Mouse (Mus musculus): Measurements from ENCODE around the gene Eomes. TPM values are rescaled to one million over a fixed set of nuclear protein-coding genes. Genes with fewer than 3 reads are reported as not detected.

The Eomes gene
- polyA plus RNA-seq, 1 experiment from 2014 or later: 0.07 TPM

DNA sequence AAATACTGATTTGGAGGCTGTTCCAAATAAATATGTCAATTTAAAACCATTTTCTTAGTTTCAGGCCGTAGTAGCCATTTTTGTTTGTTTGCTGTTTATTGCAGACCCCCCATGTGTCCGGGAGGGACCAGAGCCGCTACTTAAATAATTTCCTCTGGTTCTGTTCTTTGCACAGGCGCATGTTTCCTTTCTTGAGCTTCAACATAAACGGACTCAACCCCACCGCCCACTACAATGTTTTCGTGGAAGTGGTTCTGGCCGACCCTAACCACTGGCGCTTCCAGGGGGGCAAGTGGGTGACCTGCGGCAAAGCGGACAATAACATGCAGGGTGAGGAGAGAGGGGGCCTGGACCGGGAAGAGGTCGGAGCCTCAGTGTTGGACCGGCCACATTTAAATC lies 2.3 kb downstream of the Eomes start:
- no peak for ATAC-seq (ENCODE audit: low read depth)
- H3K9me3 ChIP-seq (ENCODE audit: control insufficient read depth, low read length): no peaks in the 10 kb centered on the region
- H3K4me2 ChIP-seq (ENCODE audit: low read depth, low read length): no peak overlapping the region
- H3K27me3 ChIP-seq (replicated peaks; ENCODE audit: control insufficient read depth, insufficient read depth, low read length): peaks cover 99% of the 10 kb centered on the region
- H3K36me3 ChIP-seq (ENCODE audit: control insufficient read depth, insufficient read depth, low read length): no peaks in the 10 kb centered on the region
- H3K27ac ChIP-seq (replicated peaks; ENCODE audit: low read depth, low read length): no peak overlapping the region
- DNase-seq (ENCODE audit: low spot score): no peak
- H3K4me3 ChIP-seq (ENCODE audit: low read depth, low read length): no peak overlapping the region
- H3K9ac ChIP-seq (ENCODE audit: low read depth, low read length): no peak overlapping the region
- 3% methylated on average over 14 of the region's 14 CpGs for WGBS
- H3K4me1 ChIP-seq (ENCODE audit: control insufficient read depth, insufficient read depth, low read length): peaks cover 14% of the 10 kb centered on the region; the same call in 1 of the 2 replicates

DNA sequence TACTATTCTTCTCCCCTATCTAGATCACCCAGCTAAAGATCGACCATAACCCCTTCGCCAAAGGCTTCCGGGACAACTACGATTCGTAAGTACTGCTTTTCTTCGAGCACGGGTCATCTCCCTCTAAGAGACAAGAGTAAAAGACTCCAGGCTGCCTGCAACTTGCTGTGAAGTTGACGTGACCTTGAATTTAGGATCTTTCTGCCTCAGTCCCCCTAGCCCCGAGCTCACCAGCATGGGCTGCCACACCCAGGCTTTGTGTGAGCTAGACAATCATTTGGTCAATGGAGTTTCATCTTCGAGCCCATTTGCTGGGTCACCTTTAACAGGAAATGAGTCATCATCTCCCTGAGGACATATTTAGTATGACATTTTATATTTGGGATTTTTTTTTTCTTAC lies 4.2 kb downstream of the Eomes start:
- WGBS: 79% methylated on average over 10 of the region's 10 CpGs
- ATAC-seq (ENCODE audit: low read depth): no peak
- no peak overlapping the region for H3K4me2 ChIP-seq (ENCODE audit: low read depth, low read length)

DNA sequence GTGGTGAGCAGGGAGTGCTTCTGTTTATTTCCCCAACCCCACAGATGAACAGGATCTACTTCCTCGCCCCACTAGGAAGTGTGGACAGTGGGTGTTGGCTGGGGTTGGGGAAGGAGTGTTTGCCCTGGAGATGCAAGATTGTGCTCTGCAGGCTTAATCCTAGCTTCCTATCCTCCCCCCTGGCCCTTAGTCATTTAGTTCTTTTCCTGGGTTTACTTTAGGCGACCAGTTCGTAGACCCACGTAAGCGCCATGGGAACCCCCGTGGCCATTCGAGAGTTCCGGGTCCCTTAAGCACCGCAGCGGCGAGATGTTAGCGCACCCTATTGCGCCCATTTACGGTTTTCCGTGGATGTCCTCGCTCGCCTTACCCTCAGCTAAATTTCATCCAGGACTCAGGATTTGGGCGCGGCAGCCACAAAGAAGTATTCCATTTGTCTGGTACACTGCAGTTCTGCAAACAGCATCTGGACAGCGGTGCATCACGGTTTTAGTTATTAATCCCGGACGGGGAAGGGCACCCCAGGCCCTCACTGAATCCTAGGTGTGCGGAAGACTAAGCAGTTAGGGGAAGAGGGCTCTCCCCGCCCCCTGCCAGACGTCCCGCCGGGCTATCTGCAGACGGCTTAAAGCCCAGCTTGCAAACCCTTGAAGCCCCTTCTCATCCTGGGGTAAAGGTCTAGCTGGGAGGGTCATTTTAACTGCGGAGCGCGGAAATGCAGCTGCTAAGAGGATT lies 8.5 kb downstream of the Eomes start:
- H3K27ac ChIP-seq (replicated peaks; ENCODE audit: low read depth, low read length): no peak overlapping the region
- no peaks in the 10 kb centered on the region for H3K36me3 ChIP-seq (ENCODE audit: control insufficient read depth, insufficient read depth, low read length)
- 0 out of 2 replicates have a peak overlapping the region, but pooled peaks have one; percentile 5 for H3K4me2 ChIP-seq (ENCODE audit: low read depth, low read length)
- H3K4me3 ChIP-seq (ENCODE audit: low read depth, low read length): peak overlapping the region; percentile 7; the same call in 1 of the 2 replicates
- no peak for DNase-seq (ENCODE audit: low spot score)
- WGBS: under 1% methylated on average over 32 of the region's 32 CpGs
- H3K27me3 ChIP-seq (replicated peaks; ENCODE audit: control insufficient read depth, insufficient read depth, low read length): peaks cover 83% of the 10 kb centered on the region
- no peak overlapping the region for H3K9ac ChIP-seq (ENCODE audit: low read depth, low read length)
- H3K4me1 ChIP-seq (ENCODE audit: control insufficient read depth, insufficient read depth, low read length): peaks cover 7% of the 10 kb centered on the region; the same call in 1 of the 2 replicates
- ATAC-seq (ENCODE audit: low read depth): no peak
- H3K9me3 ChIP-seq (ENCODE audit: control insufficient read depth, low read length): no peaks in the 10 kb centered on the region

More for the DNA sequence above, 4.2 kb downstream of the Eomes start:
- Histone ChIP-seq H3K9ac (ENCODE audit: low read depth, low read length) (no peak overlapping the region), H3K36me3 (ENCODE audit: control insufficient read depth, insufficient read depth, low read length) (no peaks in the 10 kb centered on the region), H3K4me1 (ENCODE audit: control insufficient read depth, insufficient read depth, low read length) (0 out of 2 replicates have a peak, but pooled peaks cover 10% of the 10 kb centered on the region), H3K27ac (replicated peaks; ENCODE audit: low read depth, low read length) (no peak overlapping the region), H3K27me3 (replicated peaks; ENCODE audit: control insufficient read depth, insufficient read depth, low read length) (peaks cover 99% of the 10 kb centered on the region), H3K9me3 (ENCODE audit: control insufficient read depth, low read length) (no peaks in the 10 kb centered on the region), H3K4me3 (ENCODE audit: low read depth, low read length) (no peak overlapping the region)
- DNase-seq (ENCODE audit: low spot score): no peak

- Histone ChIP-seq H3K9ac (ENCODE audit: low read depth, low read length) (no peak overlapping the region), H3K4me3 (ENCODE audit: low read depth, low read length) (peak overlapping the region; percentile 7; the same call in 1 of the 2 replicates), H3K36me3 (ENCODE audit: control insufficient read depth, insufficient read depth, low read length) (no peaks in the 10 kb centered on the region), H3K9me3 (ENCODE audit: control insufficient read depth, low read length) (no peaks in the 10 kb centered on the region), H3K4me1 (ENCODE audit: control insufficient read depth, insufficient read depth, low read length) (peaks cover 7% of the 10 kb centered on the region; the same call in 1 of the 2 replicates), H3K27me3 (replicated peaks; ENCODE audit: control insufficient read depth, insufficient read depth, low read length) (peaks cover 78% of the 10 kb centered on the region), H3K27ac (replicated peaks; ENCODE audit: low read depth, low read length) (no peak overlapping the region), H3K4me2 (ENCODE audit: low read depth, low read length) (0 out of 2 replicates have a peak overlapping the region, but pooled peaks have one; percentile 5)
- DNase-seq (ENCODE audit: low spot score) (no peak), ATAC-seq (ENCODE audit: low read depth) (no peak)
- WGBS: 0% methylated on average over 9 of the region's 9 CpGs
These were observed 9.0 kb downstream of the Eomes start for GRCm38 (mm10) chr9:118487096-118487395.

DNA sequence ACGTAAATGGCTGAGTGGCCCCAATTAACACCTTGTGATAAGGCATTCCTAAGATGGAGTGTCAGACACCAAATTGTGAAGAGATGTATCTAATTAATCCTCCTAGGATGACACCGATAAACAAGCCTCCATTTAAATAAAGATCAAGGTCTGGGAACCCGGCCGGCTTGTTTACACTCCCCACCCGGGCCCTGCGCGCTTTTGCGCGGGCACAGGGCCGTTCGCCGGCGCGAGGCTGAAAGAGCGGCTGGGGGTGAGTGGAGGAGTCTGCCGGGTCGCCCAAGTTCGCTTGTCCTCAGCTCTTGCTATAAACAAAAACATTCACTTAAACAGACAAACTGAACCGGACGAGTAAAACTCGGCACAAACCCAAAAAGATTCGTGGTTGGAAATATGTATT lies 9.6 kb downstream of the Eomes start:
- Histone ChIP-seq H3K9me3 (ENCODE audit: control insufficient read depth, low read length) (no peaks in the 10 kb centered on the region), H3K4me2 (ENCODE audit: low read depth, low read length) (peak overlapping the region; percentile 53), H3K36me3 (ENCODE audit: control insufficient read depth, insufficient read depth, low read length) (no peaks in the 10 kb centered on the region), H3K27me3 (replicated peaks; ENCODE audit: control insufficient read depth, insufficient read depth, low read length) (peaks cover 72% of the 10 kb centered on the region), H3K4me1 (ENCODE audit: control insufficient read depth, insufficient read depth, low read length) (peaks cover 7% of the 10 kb centered on the region; the same call in 1 of the 2 replicates), H3K27ac (replicated peaks; ENCODE audit: low read depth, low read length) (no peak overlapping the region), H3K4me3 (ENCODE audit: low read depth, low read length) (peak overlapping the region; percentile 34), H3K9ac (ENCODE audit: low read depth, low read length) (no peak overlapping the region)
- DNase-seq (ENCODE audit: low spot score) (no peak), ATAC-seq (ENCODE audit: low read depth) (no peak)
- WGBS: under 1% methylated on average over 22 of the region's 22 CpGs

DNA sequence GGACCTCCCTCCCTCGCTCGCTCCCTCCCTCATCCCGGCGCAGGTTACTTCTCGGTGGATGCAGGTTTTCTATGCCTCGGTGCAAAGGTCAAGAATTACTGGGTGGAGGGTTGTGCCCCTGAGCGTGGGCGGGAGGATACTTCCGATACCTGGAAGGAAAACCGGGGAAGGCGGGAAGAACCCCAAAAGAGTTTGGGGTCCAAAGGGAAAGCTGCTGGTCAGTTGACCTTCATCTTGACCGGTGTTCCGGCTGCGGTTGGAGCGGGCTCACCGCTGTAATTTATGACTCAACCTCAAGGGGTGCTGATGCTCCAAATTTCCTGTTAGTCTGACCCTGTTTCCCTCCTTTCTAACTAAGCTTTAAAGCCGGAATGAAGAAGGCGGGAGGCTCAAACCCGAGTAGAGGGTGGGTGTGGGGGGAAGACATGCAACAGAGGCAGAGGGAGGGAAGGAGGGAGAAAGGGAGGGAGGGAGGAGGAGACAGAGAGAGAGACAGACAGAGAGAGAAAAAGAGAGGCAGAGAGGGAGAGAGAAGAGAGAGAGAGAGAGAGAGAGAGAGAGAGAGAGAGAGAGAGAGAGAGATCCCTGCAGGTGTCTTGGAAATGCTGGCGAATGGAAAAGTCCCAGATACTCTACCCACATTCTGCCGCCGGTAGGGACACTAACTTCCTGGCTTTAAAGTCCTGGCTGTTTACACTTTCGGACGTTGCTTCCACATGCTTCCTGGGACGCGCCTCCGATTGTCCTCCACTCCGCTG lies 10.3 kb downstream of the Eomes start:
- Histone ChIP-seq H3K4me1 (ENCODE audit: control insufficient read depth, insufficient read depth, low read length) (peaks cover 7% of the 10 kb centered on the region; the same call in 1 of the 2 replicates), H3K27me3 (replicated peaks; ENCODE audit: control insufficient read depth, insufficient read depth, low read length) (peaks cover 66% of the 10 kb centered on the region), H3K27ac (replicated peaks; ENCODE audit: low read depth, low read length) (no peak overlapping the region), H3K36me3 (ENCODE audit: control insufficient read depth, insufficient read depth, low read length) (no peaks in the 10 kb centered on the region), H3K4me2 (ENCODE audit: low read depth, low read length) (peak overlapping the region; percentile 53), H3K4me3 (ENCODE audit: low read depth, low read length) (peak overlapping the region; percentile 34), H3K9me3 (ENCODE audit: control insufficient read depth, low read length) (no peaks in the 10 kb centered on the region), H3K9ac (ENCODE audit: low read depth, low read length) (no peak overlapping the region)
- no peak for ATAC-seq (ENCODE audit: low read depth)
- under 1% methylated on average over 28 of the region's 28 CpGs for WGBS
- DNase-seq (ENCODE audit: low spot score): no peak

DNA sequence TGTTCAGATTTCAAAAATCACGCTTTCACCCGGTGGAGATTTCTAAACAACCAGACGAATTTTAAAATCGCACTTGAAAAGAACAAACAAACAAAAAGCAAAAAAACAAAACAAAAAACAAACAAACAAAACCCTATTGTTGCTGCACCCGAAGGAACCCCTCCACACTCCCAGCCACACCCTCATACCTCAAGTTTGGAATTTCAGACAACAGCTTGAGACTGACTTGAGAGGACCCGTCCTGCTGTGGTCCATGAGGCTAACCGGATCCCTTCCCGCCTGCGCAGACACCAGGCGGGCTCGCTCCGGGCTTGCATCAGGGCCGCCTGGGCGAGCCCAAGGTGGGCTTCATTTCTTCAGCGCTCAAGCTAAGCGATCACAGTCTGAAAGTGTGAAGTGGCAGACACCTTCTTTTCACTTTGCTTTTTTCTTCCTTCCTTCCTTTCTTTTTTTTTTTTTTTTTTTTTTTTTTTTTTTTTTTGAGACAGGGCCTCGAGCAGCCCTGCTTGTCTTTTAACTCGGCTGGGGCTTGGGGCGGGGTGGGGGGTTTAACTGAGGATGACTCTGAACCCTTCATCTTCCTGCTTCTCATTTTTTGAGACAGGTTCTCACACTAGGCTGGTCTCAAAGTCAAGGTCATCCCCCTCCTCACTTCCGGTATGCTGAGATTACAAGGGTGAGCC lies 11.0 kb downstream of the Eomes start:
- Histone ChIP-seq H3K4me1 (ENCODE audit: control insufficient read depth, insufficient read depth, low read length) (peaks cover 7% of the 10 kb centered on the region; the same call in 1 of the 2 replicates), H3K36me3 (ENCODE audit: control insufficient read depth, insufficient read depth, low read length) (no peaks in the 10 kb centered on the region), H3K4me3 (ENCODE audit: low read depth, low read length) (peak overlapping the region; percentile 34), H3K9ac (ENCODE audit: low read depth, low read length) (no peak overlapping the region; the same call in 1 of the 2 replicates), H3K27me3 (replicated peaks; ENCODE audit: control insufficient read depth, insufficient read depth, low read length) (peaks cover 59% of the 10 kb centered on the region), H3K27ac (replicated peaks; ENCODE audit: low read depth, low read length) (no peak overlapping the region), H3K9me3 (ENCODE audit: control insufficient read depth, low read length) (no peaks in the 10 kb centered on the region), H3K4me2 (ENCODE audit: low read depth, low read length) (peak overlapping the region; percentile 53)
- ATAC-seq (ENCODE audit: low read depth) (0 out of 2 replicates have a peak, but pooled peaks have one; percentile 42), DNase-seq (ENCODE audit: low spot score) (no peak)
- 2% methylated on average over 20 of the region's 20 CpGs for WGBS

GRCm38 (mm10) chr9:118489579-118490019 lies 11.6 kb downstream of the Eomes start:
- H3K27me3 ChIP-seq (replicated peaks; ENCODE audit: control insufficient read depth, insufficient read depth, low read length): peaks cover 53% of the 10 kb centered on the region
- 1% methylated on average over 16 of the region's 16 CpGs for WGBS
- peaks cover 7% of the 10 kb centered on the region; the same call in 1 of the 2 replicates for H3K4me1 ChIP-seq (ENCODE audit: control insufficient read depth, insufficient read depth, low read length)
- ATAC-seq (ENCODE audit: low read depth) (peak; percentile 87), DNase-seq (ENCODE audit: low spot score) (peak; percentile 80)
- H3K9ac ChIP-seq (ENCODE audit: low read depth, low read length): no peak overlapping the region; the same call in 1 of the 2 replicates
- no peaks in the 10 kb centered on the region for H3K36me3 ChIP-seq (ENCODE audit: control insufficient read depth, insufficient read depth, low read length)
- peak overlapping the region; percentile 53 for H3K4me2 ChIP-seq (ENCODE audit: low read depth, low read length)
- H3K27ac ChIP-seq (replicated peaks; ENCODE audit: low read depth, low read length): no peak overlapping the region
- no peaks in the 10 kb centered on the region for H3K9me3 ChIP-seq (ENCODE audit: control insufficient read depth, low read length)
- peak overlapping the region; percentile 34 for H3K4me3 ChIP-seq (ENCODE audit: low read depth, low read length)

Data from embryonic facial prominence, embryonic 14.5 days (tissue).